Mouse (Mus musculus) spleen, adult 2 months (tissue): ENCODE data around the gene Casp9. TPM values are rescaled to one million over a fixed set of nuclear protein-coding genes. Genes with fewer than 3 reads are reported as not detected.

Experiments used
- DNase-seq, 2 experiments: peaks; one replicate each; pipeline versions ENCODE4 v3.0.0 to v3.0.0-alpha.2; 2012 to 2021; ENCODE audit warnings: low spot score in 2 of 2, low read depth in 1 of 2
- H3K27ac ChIP-seq: fragments of 200-500 bp; 2 replicates; pipeline ENCODE4 v1.5.1; 2012; ENCODE audit warnings: low read length, inconsistent platforms; ENCODE audit not compliant: insufficient read depth
- H3K27me3 ChIP-seq: fragments of 200-500 bp; 2 replicates; pipeline ENCODE4 v1.6.1; 2012; ENCODE audit warnings: mild to moderate bottlenecking, moderate library complexity, low read length, inconsistent platforms; ENCODE audit not compliant: control insufficient read depth, insufficient read depth
- H3K36me3 ChIP-seq: fragments of 200-500 bp; 2 replicates; pipeline ENCODE4 v1.6.1; 2012; ENCODE audit warnings: mild to moderate bottlenecking, low read length, inconsistent platforms; ENCODE audit not compliant: control insufficient read depth, insufficient read depth
- H3K4me1 ChIP-seq: fragments of 200-500 bp; 2 replicates; pipeline ENCODE4 v1.6.1; 2011; ENCODE audit warnings: inconsistent platforms; ENCODE audit not compliant: control insufficient read depth, insufficient read depth, insufficient read length
- H3K4me3 ChIP-seq: fragments of 200-500 bp; 2 replicates; pipeline ENCODE4 v1.5.1; 2011; ENCODE audit warnings: mild to moderate bottlenecking, inconsistent platforms; ENCODE audit not compliant: insufficient read depth, insufficient read length; ENCODE audit errors: extremely low read depth
- CTCF ChIP-seq: fragments of 200-500 bp; IDR thresholded peaks from 2 replicates; pipeline ENCODE4 v1.5.1; 2011; ENCODE audit warnings: mild to moderate bottlenecking, inconsistent platforms; ENCODE audit not compliant: insufficient read depth, insufficient read length, insufficient replicate concordance; ENCODE audit errors: extremely low read depth
- POLR2A ChIP-seq: fragments of 200-500 bp; IDR thresholded peaks from 2 replicates; pipeline ENCODE4 v1.6.1; 2011; ENCODE audit warnings: low read depth, low read length, inconsistent platforms
- WGBS: fragments of 180-500 bp; shearing (Covaris S2); methylation state at CpG from one replicate; pipeline ENCODE4 v1.1.7; 2018; 5-methylcytosine and 5-hydroxymethylcytosine counted together
- polyA plus RNA-seq: library from polyadenylated mRNA; depleted of rRNA; stranded (reverse); fragments of >200 nt; gene quantifications from 2 replicates; pipeline ENCODE4 v1.2.3, GENCODE M21; 2012

Casp9 gene
- polyA plus RNA-seq, 1 experiment: 18.4 TPM

- H3K27me3 ChIP-seq: no peaks in the 10 kb centered on the region
- peak in 1 of 2 experiments; percentile 26 for DNase-seq
- no peak overlapping the region for H3K4me3 ChIP-seq
- H3K4me1 ChIP-seq: no peaks in the 10 kb centered on the region; the same call in 1 of the 2 replicates
- 80% methylated on average over 4 of the region's 4 CpGs for WGBS
- no peak overlapping the region for H3K27ac ChIP-seq
- TF ChIP-seq POLR2A (no peak), CTCF (no peak)
- peaks cover 21% of the 10 kb centered on the region for H3K36me3 ChIP-seq
Measured at GRCm38 (mm10) chr4:141804105-141804504, 10.7 kb downstream of the Casp9 start.

GRCm38 (mm10) chr4:141805886-141806285 lies 12.5 kb downstream of the Casp9 start:
- H3K4me1 ChIP-seq: no peaks in the 10 kb centered on the region; the same call in 1 of the 2 replicates
- H3K27me3 ChIP-seq: no peaks in the 10 kb centered on the region
- TF ChIP-seq CTCF (no peak), POLR2A (no peak)
- peaks cover 24% of the 10 kb centered on the region for H3K36me3 ChIP-seq
- WGBS: 81% methylated on average over 8 of the region's 8 CpGs
- H3K27ac ChIP-seq: no peak overlapping the region
- H3K4me3 ChIP-seq: no peak overlapping the region
- no peak for DNase-seq

- Histone ChIP-seq H3K4me1 (no peaks in the 10 kb centered on the region), H3K27ac (no peak overlapping the region), H3K36me3 (peaks cover 43% of the 10 kb centered on the region), H3K27me3 (no peaks in the 10 kb centered on the region), H3K4me3 (no peak overlapping the region)
- DNase-seq: no peak
- TF ChIP-seq CTCF (peak; percentile 42; the same call in 1 of the 2 replicates), POLR2A (no peak)
- 78% methylated on average over 8 of the region's 8 CpGs for WGBS
Measured at GRCm38 (mm10) chr4:141809850-141810464, 16.5 kb downstream of the Casp9 start.

- TF ChIP-seq CTCF (no peak), POLR2A (no peak)
- Histone ChIP-seq H3K27ac (no peak overlapping the region), H3K27me3 (no peaks in the 10 kb centered on the region), H3K36me3 (peaks cover 40% of the 10 kb centered on the region), H3K4me1 (no peaks in the 10 kb centered on the region), H3K4me3 (no peak overlapping the region)
- no peak for DNase-seq
- 98% methylated on average over 2 of the region's 2 CpGs for WGBS
Measured at GRCm38 (mm10) chr4:141810975-141811374, 17.6 kb downstream of the Casp9 start.

GRCm38 (mm10) chr4:141811375-141811774 lies 18.0 kb downstream of the Casp9 start:
- Histone ChIP-seq H3K4me1 (no peaks in the 10 kb centered on the region), H3K4me3 (no peak overlapping the region), H3K27me3 (no peaks in the 10 kb centered on the region), H3K36me3 (peaks cover 38% of the 10 kb centered on the region), H3K27ac (no peak overlapping the region)
- no peak for DNase-seq
- WGBS: 98% methylated on average over 7 of the region's 7 CpGs
- TF ChIP-seq CTCF: no peak
- no peak for TF ChIP-seq POLR2A

- Histone ChIP-seq H3K4me3 (no peak overlapping the region), H3K27ac (no peak overlapping the region), H3K36me3 (peaks cover 20% of the 10 kb centered on the region), H3K4me1 (no peaks in the 10 kb centered on the region), H3K27me3 (no peaks in the 10 kb centered on the region)
- no peak for DNase-seq
- WGBS: 92% methylated on average over 7 of the region's 7 CpGs
- TF ChIP-seq CTCF: no peak
- no peak for TF ChIP-seq POLR2A
Measured at GRCm38 (mm10) chr4:141816267-141816666, 22.9 kb downstream of the Casp9 start.
